In genomic region chr1:126686678-126687077, GRCm38 (mm10) we compare ENCODE assay signal across 18 mouse cellular contexts.
A peak's percentile ranks its signal among the peaks of the same experiment; 100 is the strongest.
DNase-seq lines count a peak whose midpoint lies in the region; ATAC-seq and TF ChIP-seq lines count a peak whose summit lies in the region.
"Had no signal": no experiment of that assay in that cellular context is flagged by ENCODE, and none has a peak within 500 bp of the region (broad histone marks: within the 10 kb centered on the region; RNA-seq: fewer than 3 reads in every experiment).

No protein-coding gene starts in this region.

- peaks cover 52% of the 10 kb centered on the region for H3K4me1 ChIP-seq in hindbrain, embryonic 13.5 days (replicated peaks)
- H3K4me1 ChIP-seq in hindbrain, embryonic 14.5 days (replicated peaks; ENCODE audit: control insufficient read depth, insufficient read depth, low read length) = peaks cover 39% of the 10 kb centered on the region
- H3K4me1 ChIP-seq in cerebellum, adult 2 months (ENCODE audit: control insufficient read depth, insufficient read depth, low read length) = peaks cover 13% of the 10 kb centered on the region

- H3K4me3 ChIP-seq in hindbrain, embryonic 13.5 days = no peak overlapping the region
- H3K4me3 ChIP-seq in hindbrain, embryonic 14.5 days (replicated peaks; ENCODE audit: low read length) = no peak overlapping the region
- H3K4me3 ChIP-seq in cerebellum, adult 2 months (replicated peaks; ENCODE audit: insufficient read depth, low read depth, low read length) = no peak overlapping the region
- H3K4me3 ChIP-seq: heart, adult 2 months; limb, embryonic 13.5 days; lung, embryonic 15.5 days; midbrain, embryonic 12.5 days had no signal

- no peak for DNase-seq in hindbrain, embryonic 14.5 days (ENCODE audit: low spot score)
- DNase-seq in Muller cell, postnatal 12 days (ENCODE audit: inconsistent ontology term) = peak; percentile 87
- DNase-seq in cerebellum, adult 2 months = peak; percentile 75 to 93
- DNase-seq in layer of hippocampus, adult 18-20 months (ENCODE audit: low spot score in 2 of 2) = peak; percentile 73 to 91
- no peak for DNase-seq in spleen, postnatal 14 days (ENCODE audit: low spot score in 2 of 2)
- no peak for DNase-seq in lung, postnatal 25 days (ENCODE audit: low spot score)
- DNase-seq in gastrocnemius, adult 8-10 months (ENCODE audit: low spot score in 2 of 2) = no peak
- DNase-seq: adrenal gland, postnatal 25 days; B cell, adult 2 months; heart, adult 2 months; kidney, adult 11 months; kidney, postnatal 36 days; right cerebral cortex, postnatal 25 days; thymus, postnatal 36 days had no signal

- 89% methylated on average over 2 of the region's 2 CpGs for WGBS in hindbrain, embryonic 13.5 days
- 89% methylated on average over 2 of the region's 2 CpGs for WGBS in hindbrain, embryonic 14.5 days
- WGBS in cerebellum, adult 2 months = 14% methylated on average over 2 of the region's 2 CpGs

- peak overlapping the region; percentile 3; the same call in 1 of the 2 replicates for H3K27ac ChIP-seq in hindbrain, embryonic 13.5 days
- H3K27ac ChIP-seq in hindbrain, embryonic 14.5 days = no peak overlapping the region
- H3K27ac ChIP-seq in cerebellum, adult 2 months (ENCODE audit: insufficient read depth, low read length) = no peak overlapping the region
- H3K27ac ChIP-seq: heart, adult 2 months; limb, embryonic 13.5 days; lung, embryonic 15.5 days; midbrain, embryonic 12.5 days had no signal

- no peaks in the 10 kb centered on the region for H3K36me3 ChIP-seq in hindbrain, embryonic 13.5 days
- no peaks in the 10 kb centered on the region for H3K36me3 ChIP-seq in hindbrain, embryonic 14.5 days (replicated peaks; ENCODE audit: control insufficient read depth, insufficient read depth)
- H3K36me3 ChIP-seq: limb, embryonic 13.5 days; lung, embryonic 15.5 days; midbrain, embryonic 12.5 days had no signal

- no peak for TF ChIP-seq POLR2A in cerebellum, adult 2 months (IDR thresholded peaks at IDR 0.05; ENCODE audit: borderline replicate concordance, insufficient read depth, low read length)

- H3K4me2 ChIP-seq in hindbrain, embryonic 13.5 days = no peak overlapping the region
- no peak overlapping the region for H3K4me2 ChIP-seq in hindbrain, embryonic 14.5 days (replicated peaks)
- H3K4me2 ChIP-seq: limb, embryonic 13.5 days; lung, embryonic 15.5 days; midbrain, embryonic 12.5 days had no signal

- H3K9me3 ChIP-seq in hindbrain, embryonic 13.5 days = no peaks in the 10 kb centered on the region
- H3K9me3 ChIP-seq in hindbrain, embryonic 14.5 days (ENCODE audit: control insufficient read depth, low read length) = no peaks in the 10 kb centered on the region
- H3K9me3 ChIP-seq: limb, embryonic 13.5 days; lung, embryonic 15.5 days; midbrain, embryonic 12.5 days had no signal

- no peak for TF ChIP-seq CTCF in cerebellum, adult 2 months (IDR thresholded peaks at IDR 0.05; ENCODE audit: borderline replicate concordance, insufficient read depth, low read depth, low read length)

- no peak for ATAC-seq in hindbrain, embryonic 13.5 days (ENCODE audit: low FRiP score)
- ATAC-seq in hindbrain, embryonic 14.5 days (ENCODE audit: low FRiP score) = no peak

- H3K9ac ChIP-seq in hindbrain, embryonic 13.5 days = no peak overlapping the region
- H3K9ac ChIP-seq in hindbrain, embryonic 14.5 days = no peak overlapping the region
- H3K9ac ChIP-seq: limb, embryonic 13.5 days; lung, embryonic 15.5 days; midbrain, embryonic 12.5 days had no signal

- H3K27me3 ChIP-seq in hindbrain, embryonic 13.5 days = no peaks in the 10 kb centered on the region
- no peaks in the 10 kb centered on the region for H3K27me3 ChIP-seq in hindbrain, embryonic 14.5 days (ENCODE audit: control insufficient read depth, insufficient read depth, low read length)
- H3K27me3 ChIP-seq in cerebellum, adult 2 months (ENCODE audit: control insufficient read depth, insufficient read depth, low read length) = peaks cover 3% of the 10 kb centered on the region; the same call in 1 of the 2 replicates
- H3K27me3 ChIP-seq: limb, embryonic 13.5 days; lung, embryonic 15.5 days; midbrain, embryonic 12.5 days had no signal

Comparison
In these comparisons a context has a peak if more than half of its experiments do, and no peak if none do; other contexts are left out.
1. DNase-seq: peak in Muller cell, postnatal 12 days (single experiment), cerebellum, adult 2 months (2 of 2) and layer of hippocampus, adult 18-20 months (2 of 2); none in hindbrain, embryonic 14.5 days (single experiment), spleen, postnatal 14 days (0 of 2), lung, postnatal 25 days (single experiment) and gastrocnemius, adult 8-10 months (0 of 2).